Mouse (Mus musculus): ENCODE results near the gene Rnf44.

GRCm38 (mm10) chr13:54695479-54696230 is 1.9 kb upstream of the Rnf44 start:
- TF ChIP-seq ZNF384 (IDR thresholded peaks at IDR 0.05; ENCODE audit: low read depth, low read length) (no peak), MAFK (IDR thresholded peaks at IDR 0.05; ENCODE audit: insufficient read depth, low read depth, low read length) (no peak)

Data from ES-E14 (cell line).